Mouse (Mus musculus) hindbrain, embryonic 13.5 days (tissue): ENCODE results near the gene Src. TPM values are rescaled to one million over a fixed set of nuclear protein-coding genes. Genes with fewer than 3 reads are reported as not detected.

Source experiments
- ATAC-seq: fragments of 200-750 bp; cut with Nextera tagmentation; 2 replicates; pipeline ENCODE4 v1.8.0; 2017; ENCODE audit warnings: moderate TSS enrichment; ENCODE audit not compliant: low FRiP score
- H3K27ac ChIP-seq: fragments of 300-500 bp; sonication (generic); 2 replicates; pipeline ENCODE4 v1.5.1; 2015; ENCODE audit warnings: inconsistent platforms, mild to moderate bottlenecking, moderate library complexity
- H3K27me3 ChIP-seq: fragments of 300-500 bp; sonication (generic); 2 replicates; pipeline ENCODE4 v1.6.1; 2015; ENCODE audit warnings: mild to moderate bottlenecking, inconsistent platforms
- H3K36me3 ChIP-seq: fragments of 300-500 bp; sonication (generic); 2 replicates; pipeline ENCODE4 v1.6.1; 2015; ENCODE audit warnings: mild to moderate bottlenecking, inconsistent platforms
- H3K4me1 ChIP-seq: fragments of 300-500 bp; sonication (generic); replicated peaks from 2 replicates; pipeline ENCODE4 v1.6.1; 2015; ENCODE audit warnings: inconsistent platforms
- H3K4me2 ChIP-seq: fragments of 300-500 bp; sonication (generic); 2 replicates; pipeline ENCODE4 v1.6.1; 2015; ENCODE audit warnings: inconsistent platforms, mild to moderate bottlenecking, moderate library complexity
- H3K4me3 ChIP-seq: fragments of 300-500 bp; sonication (generic); 2 replicates; pipeline ENCODE4 v1.5.1; 2015; ENCODE audit warnings: mild to moderate bottlenecking, inconsistent platforms
- H3K9ac ChIP-seq: fragments of 300-500 bp; sonication (generic); 2 replicates; pipeline ENCODE4 v1.6.1; 2015; ENCODE audit warnings: mild to moderate bottlenecking, inconsistent platforms
- H3K9me3 ChIP-seq: fragments of 300-500 bp; sonication (generic); 2 replicates; pipeline ENCODE4 v1.6.1; 2016; ENCODE audit warnings: inconsistent platforms
- WGBS: fragments of 180-500 bp; shearing (Covaris S2); methylation state at CpG from one replicate; pipeline ENCODE4 v1.1.7; 2015; 5-methylcytosine and 5-hydroxymethylcytosine counted together
- polyA plus RNA-seq: library from polyadenylated mRNA; unstranded; fragments of >200 nt; fragmentation: Nextera tagmentation; extraction: Ambion mirVana; gene quantifications from 2 replicates; pipeline ENCODE4 v1.2.1, GENCODE M21; 2015

The Src gene
- polyA plus RNA-seq, 1 experiment from 2014 or later, result 31.8 TPM

DNA sequence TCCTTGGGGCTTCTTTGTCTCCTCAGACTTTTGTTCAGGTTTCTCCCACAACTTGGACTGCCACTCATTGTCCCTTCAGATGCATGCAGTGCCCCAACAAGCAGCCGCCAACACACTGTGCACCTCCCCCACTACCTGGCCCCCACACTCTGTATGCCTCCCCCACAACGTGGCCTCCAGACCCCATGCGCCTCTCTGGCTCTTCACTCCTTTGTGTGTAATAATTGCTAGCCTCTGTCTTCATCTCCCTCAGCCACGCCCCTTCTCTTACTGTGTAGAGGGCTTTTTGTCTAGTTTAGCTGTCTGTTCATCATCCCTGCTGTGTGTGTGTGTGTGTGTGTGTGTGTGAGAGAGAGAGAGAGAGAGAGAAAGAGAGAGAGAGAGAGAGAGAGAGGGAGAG lies 80.3 kb downstream of the Src start:
- WGBS, result 21% methylated on average over 4 of the region's 4 CpGs
- ATAC-seq, result 0 out of 2 replicates have a peak, but pooled peaks have one; percentile 32
- no peak overlapping the region for H3K4me3 ChIP-seq
- H3K9ac ChIP-seq, result no peak overlapping the region
- no peaks in the 10 kb centered on the region for H3K27me3 ChIP-seq
- H3K36me3 ChIP-seq, result no peaks in the 10 kb centered on the region
- H3K4me2 ChIP-seq, result no peak overlapping the region
- peak overlapping the region; percentile 76 for H3K27ac ChIP-seq
- peaks cover 29% of the 10 kb centered on the region for H3K4me1 ChIP-seq
- H3K9me3 ChIP-seq, result no peaks in the 10 kb centered on the region

DNA sequence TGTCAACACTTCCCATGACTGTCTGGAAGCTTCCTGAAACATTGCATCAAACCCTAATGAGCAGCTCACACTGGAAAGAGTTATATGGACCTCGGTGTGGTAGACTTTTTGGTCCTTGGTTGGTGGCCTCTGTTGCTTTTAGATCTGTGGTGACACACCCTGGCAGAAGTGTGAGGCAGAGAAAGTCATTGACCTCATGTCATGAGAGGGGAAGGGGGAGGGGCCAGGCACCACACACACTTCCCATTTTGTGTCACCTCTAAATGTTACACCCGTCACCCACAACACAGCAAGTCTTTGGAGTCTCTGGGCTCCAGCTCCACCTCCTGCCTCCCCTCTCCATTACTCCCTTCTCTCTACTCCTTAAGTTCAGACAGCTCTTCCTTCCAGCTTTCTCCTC lies 82.1 kb downstream of the Src start:
- no peak overlapping the region for H3K9ac ChIP-seq
- no peak for ATAC-seq
- no peaks in the 10 kb centered on the region for H3K27me3 ChIP-seq
- no peaks in the 10 kb centered on the region for H3K9me3 ChIP-seq
- peaks cover 29% of the 10 kb centered on the region for H3K4me1 ChIP-seq
- WGBS, result 91% methylated on average over 2 of the region's 2 CpGs
- H3K27ac ChIP-seq, result no peak overlapping the region
- no peaks in the 10 kb centered on the region for H3K36me3 ChIP-seq
- H3K4me3 ChIP-seq, result no peak overlapping the region
- no peak overlapping the region for H3K4me2 ChIP-seq

DNA sequence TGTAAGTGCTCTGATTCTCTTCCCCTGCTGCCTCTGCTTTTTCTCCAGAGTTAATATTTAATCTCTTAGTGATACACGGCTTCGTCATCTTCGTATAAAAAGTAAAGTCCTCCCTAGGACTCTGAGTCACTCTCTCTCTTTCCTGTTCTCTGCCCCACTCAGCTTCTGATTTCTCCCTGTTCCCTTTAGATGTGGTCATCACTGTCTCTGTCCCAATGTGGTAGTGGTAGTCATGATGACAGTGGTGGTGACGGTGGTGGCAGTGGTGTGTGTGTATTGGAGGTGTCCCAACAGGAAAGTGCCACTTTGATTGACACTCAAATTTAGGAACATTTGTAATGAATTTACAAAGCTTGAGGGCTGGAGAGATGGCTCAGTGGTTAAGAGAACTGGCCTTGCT lies 83.1 kb downstream of the Src start:
- no peaks in the 10 kb centered on the region for H3K27me3 ChIP-seq
- H3K4me1 ChIP-seq, result peaks cover 31% of the 10 kb centered on the region
- no peak overlapping the region for H3K27ac ChIP-seq
- no peak overlapping the region for H3K4me3 ChIP-seq
- no peak overlapping the region for H3K9ac ChIP-seq
- no peak overlapping the region for H3K4me2 ChIP-seq
- 93% methylated on average over 4 of the region's 4 CpGs for WGBS
- H3K36me3 ChIP-seq, result no peaks in the 10 kb centered on the region
- no peak for ATAC-seq
- H3K9me3 ChIP-seq, result no peaks in the 10 kb centered on the region

DNA sequence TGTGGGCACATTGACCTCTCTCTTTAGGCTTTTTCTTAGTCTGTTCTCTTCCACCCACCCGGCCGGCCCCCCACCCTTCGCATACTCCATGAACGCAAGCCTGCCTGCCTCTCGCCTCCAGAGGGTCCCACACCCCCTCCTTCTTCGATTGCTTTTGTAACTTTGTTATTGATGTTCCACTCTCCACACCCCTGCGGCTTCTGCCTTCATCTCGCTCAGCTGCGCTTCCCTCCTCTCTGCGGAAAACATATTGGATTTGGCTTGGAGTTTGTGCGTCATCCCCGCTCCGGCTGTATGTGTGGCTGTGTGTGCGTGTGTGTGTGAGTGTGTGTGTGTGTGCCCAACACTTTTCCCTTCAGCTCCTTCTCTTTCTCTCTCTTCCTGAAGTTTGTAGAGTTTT lies 88.5 kb downstream of the Src start:
- H3K27ac ChIP-seq, result peak overlapping the region; percentile 61
- no peak overlapping the region for H3K4me3 ChIP-seq
- WGBS, result 8% methylated on average over 14 of the region's 14 CpGs
- H3K4me1 ChIP-seq, result peaks cover 36% of the 10 kb centered on the region
- ATAC-seq, result peak; percentile 66
- H3K4me2 ChIP-seq, result peak overlapping the region; percentile 26
- no peaks in the 10 kb centered on the region for H3K36me3 ChIP-seq
- H3K9me3 ChIP-seq, result no peaks in the 10 kb centered on the region
- peak overlapping the region; percentile 49; the same call in 1 of the 2 replicates for H3K9ac ChIP-seq
- H3K27me3 ChIP-seq, result no peaks in the 10 kb centered on the region

DNA sequence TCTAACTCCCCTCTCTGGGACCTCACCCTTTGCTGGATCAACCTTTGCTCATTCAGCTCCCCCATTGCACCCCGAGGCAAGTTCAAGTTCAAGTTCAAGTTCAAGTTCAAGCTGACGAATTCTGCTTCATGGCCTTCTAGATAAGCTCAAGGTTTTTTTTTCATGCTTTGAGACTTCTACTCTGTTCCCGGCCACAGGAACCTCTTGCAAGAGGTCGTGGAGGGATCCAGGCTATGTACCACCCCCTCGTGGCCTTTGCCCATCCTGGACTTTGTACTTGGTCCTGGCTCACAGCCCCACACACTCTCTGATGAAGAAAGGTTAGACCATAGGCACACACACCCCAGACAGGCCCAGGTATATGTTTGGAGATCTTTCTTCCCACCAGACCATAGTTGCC lies 90.9 kb downstream of the Src start:
- ATAC-seq, result no peak
- H3K27ac ChIP-seq, result no peak overlapping the region
- H3K36me3 ChIP-seq, result no peaks in the 10 kb centered on the region
- no peak overlapping the region for H3K9ac ChIP-seq
- H3K27me3 ChIP-seq, result no peaks in the 10 kb centered on the region
- H3K4me2 ChIP-seq, result no peak overlapping the region
- H3K4me1 ChIP-seq, result peaks cover 45% of the 10 kb centered on the region
- WGBS, result 80% methylated on average over 5 of the region's 5 CpGs
- no peak overlapping the region for H3K4me3 ChIP-seq
- H3K9me3 ChIP-seq, result no peaks in the 10 kb centered on the region

DNA sequence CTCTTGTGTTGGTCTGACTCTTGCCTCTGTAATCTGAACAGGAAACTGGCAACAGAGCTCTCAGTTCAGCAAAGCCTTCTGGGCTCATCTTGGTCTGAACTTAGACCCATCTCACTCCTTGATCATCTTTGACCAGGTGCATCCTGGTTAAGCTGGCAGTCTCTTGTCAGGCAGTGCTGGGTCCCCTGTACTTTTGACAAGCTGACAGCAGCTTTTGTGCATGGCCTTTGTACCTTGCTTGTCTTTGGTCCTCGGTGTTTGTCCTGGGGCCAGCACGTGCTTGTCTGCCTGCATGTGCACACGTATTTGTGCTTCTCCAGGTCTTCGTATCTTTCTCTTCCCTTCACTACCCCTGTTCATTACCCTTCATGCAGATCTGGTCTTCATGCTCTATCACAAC lies 91.8 kb downstream of the Src start:
- 81% methylated on average over 4 of the region's 4 CpGs for WGBS
- no peak overlapping the region for H3K9ac ChIP-seq
- no peaks in the 10 kb centered on the region for H3K27me3 ChIP-seq
- no peak for ATAC-seq
- H3K27ac ChIP-seq, result no peak overlapping the region
- H3K4me3 ChIP-seq, result no peak overlapping the region
- H3K4me1 ChIP-seq, result peaks cover 53% of the 10 kb centered on the region
- no peak overlapping the region for H3K4me2 ChIP-seq
- H3K36me3 ChIP-seq, result no peaks in the 10 kb centered on the region
- no peaks in the 10 kb centered on the region for H3K9me3 ChIP-seq

DNA sequence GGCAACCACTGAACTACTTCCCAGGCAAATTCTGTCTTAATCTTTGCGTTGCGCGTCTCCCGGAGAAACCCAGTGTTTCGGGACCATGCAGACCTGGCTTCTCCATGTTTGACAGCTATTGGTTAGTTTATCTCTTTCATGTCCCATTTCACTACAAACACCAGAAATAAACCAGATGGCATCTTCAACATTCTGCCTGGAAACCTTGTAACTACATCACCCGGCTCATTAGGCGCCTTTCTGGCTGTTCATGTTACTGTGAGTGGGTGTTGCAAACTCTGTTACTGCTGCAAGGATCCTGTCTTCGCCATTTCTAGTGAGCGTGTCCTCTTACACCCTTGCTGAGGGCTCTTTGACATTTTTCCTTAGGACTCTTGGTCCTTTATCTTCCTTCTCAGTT lies 94.6 kb downstream of the Src start:
- Histone ChIP-seq H3K27me3 (no peaks in the 10 kb centered on the region), H3K9ac (no peak overlapping the region), H3K4me3 (no peak overlapping the region), H3K9me3 (no peaks in the 10 kb centered on the region), H3K4me1 (peaks cover 42% of the 10 kb centered on the region), H3K4me2 (no peak overlapping the region), H3K27ac (peak overlapping the region; percentile 55; the same call in 1 of the 2 replicates), H3K36me3 (no peaks in the 10 kb centered on the region)
- ATAC-seq, result no peak
- WGBS, result 84% methylated on average over 9 of the region's 9 CpGs

DNA sequence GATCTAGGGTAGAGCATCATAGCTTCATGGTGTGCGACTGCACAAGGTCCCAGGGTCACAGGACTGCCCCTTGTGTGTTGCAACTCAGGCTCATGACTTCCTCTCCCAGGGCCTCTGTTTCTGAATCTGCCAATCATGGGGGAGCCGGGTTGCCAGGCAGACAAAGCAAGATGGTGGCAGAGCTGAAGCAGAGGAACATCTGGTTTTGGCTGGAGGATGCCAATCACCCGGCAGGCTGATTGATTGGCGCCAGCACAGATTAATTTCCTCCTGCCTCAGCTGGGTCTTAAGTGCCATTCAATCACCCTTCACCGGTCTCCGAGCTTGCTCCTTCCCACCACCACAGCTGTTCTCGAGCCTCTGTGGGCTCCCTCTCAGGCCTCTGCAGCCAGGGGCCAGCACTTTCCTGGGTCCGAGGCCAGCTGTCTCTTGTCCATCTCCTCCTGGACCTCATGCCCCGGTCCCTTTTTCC lies 95.5 kb downstream of the Src start:
- Histone ChIP-seq H3K36me3 (no peaks in the 10 kb centered on the region), H3K4me3 (no peak overlapping the region), H3K9ac (no peak overlapping the region), H3K9me3 (no peaks in the 10 kb centered on the region), H3K27me3 (no peaks in the 10 kb centered on the region), H3K27ac (peak overlapping the region; percentile 60; the same call in 1 of the 2 replicates), H3K4me1 (peaks cover 48% of the 10 kb centered on the region), H3K4me2 (no peak overlapping the region)
- WGBS, result 26% methylated on average over 9 of the region's 9 CpGs
- no peak for ATAC-seq

DNA sequence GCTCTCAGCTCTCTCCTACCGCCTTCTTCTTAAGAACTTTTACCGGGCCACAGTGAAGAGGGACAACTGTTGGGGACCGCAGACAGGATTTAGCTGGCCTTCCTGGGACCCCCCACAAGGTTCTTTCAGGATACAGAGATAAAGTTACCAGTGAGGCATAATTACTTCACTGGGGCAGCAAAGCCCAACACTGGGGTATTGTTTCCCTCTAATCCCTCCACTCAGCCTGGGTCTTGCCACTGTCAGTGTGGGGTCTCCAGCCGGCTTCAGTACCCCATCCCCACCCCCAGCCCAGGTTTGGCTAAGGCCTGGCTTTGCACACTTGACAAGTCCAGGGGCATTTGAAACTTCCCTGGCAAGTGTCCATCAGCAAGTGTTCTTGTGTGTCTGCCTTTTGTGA lies 96.1 kb downstream of the Src start:
- H3K9ac ChIP-seq, result 0 out of 2 replicates have a peak overlapping the region, but pooled peaks have one; percentile 13
- ATAC-seq, result no peak
- H3K4me2 ChIP-seq, result no peak overlapping the region
- peak overlapping the region; percentile 60; the same call in 1 of the 2 replicates for H3K27ac ChIP-seq
- H3K9me3 ChIP-seq, result no peaks in the 10 kb centered on the region
- 6% methylated on average over 4 of the region's 4 CpGs for WGBS
- H3K4me1 ChIP-seq, result peaks cover 53% of the 10 kb centered on the region
- no peaks in the 10 kb centered on the region for H3K27me3 ChIP-seq
- no peaks in the 10 kb centered on the region for H3K36me3 ChIP-seq
- no peak overlapping the region for H3K4me3 ChIP-seq

DNA sequence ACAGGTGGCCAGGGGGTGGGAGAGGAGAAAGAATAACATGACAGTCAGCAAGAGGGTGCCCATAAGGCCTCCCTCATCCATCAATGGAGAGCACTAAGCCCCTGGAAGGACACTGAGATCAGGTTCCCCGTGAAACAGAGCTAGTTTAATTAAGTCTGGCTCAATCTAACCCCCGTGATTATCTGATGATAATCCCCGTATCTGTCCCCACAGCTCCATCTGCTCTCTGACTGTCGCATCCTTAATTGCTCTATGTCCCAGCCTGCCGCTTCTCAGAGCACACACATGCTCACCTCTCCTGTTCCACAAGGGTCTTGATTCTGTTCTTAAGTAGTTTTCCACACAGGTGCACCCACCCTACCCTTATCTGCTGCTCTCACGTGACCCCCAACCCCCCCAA lies 99.3 kb downstream of the Src start:
- no peak for ATAC-seq
- peaks cover 63% of the 10 kb centered on the region for H3K4me1 ChIP-seq
- peak overlapping the region; percentile 48; the same call in 1 of the 2 replicates for H3K27ac ChIP-seq
- no peak overlapping the region for H3K4me2 ChIP-seq
- H3K27me3 ChIP-seq, result no peaks in the 10 kb centered on the region
- H3K4me3 ChIP-seq, result no peak overlapping the region
- WGBS, result 43% methylated on average over 6 of the region's 6 CpGs
- H3K9me3 ChIP-seq, result no peaks in the 10 kb centered on the region
- no peaks in the 10 kb centered on the region for H3K36me3 ChIP-seq
- no peak overlapping the region for H3K9ac ChIP-seq

DNA sequence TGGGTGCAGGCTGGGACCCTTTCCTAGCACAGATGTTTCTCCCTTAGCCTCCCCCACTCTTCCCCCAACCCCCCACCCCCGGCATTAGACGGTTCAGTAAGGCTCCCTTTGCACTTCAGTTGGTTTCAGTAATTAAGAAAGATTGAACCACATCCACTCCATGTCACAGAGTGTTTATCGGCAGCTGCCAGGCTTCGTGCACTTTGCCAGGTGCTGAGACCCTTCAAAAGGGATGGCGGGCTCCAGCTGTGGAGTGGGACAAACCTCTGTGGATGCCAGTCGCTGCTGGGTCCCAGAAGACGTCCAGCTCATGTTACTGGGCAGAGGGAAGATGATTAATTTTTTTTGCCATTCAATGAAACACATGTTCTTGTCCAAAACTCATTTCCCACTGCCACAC lies 100.2 kb downstream of the Src start:
- WGBS, result 40% methylated on average over 7 of the region's 7 CpGs
- peaks cover 62% of the 10 kb centered on the region for H3K4me1 ChIP-seq
- no peak overlapping the region; the same call in 1 of the 2 replicates for H3K9ac ChIP-seq
- H3K27ac ChIP-seq, result peak overlapping the region; percentile 48; the same call in 1 of the 2 replicates
- no peaks in the 10 kb centered on the region for H3K36me3 ChIP-seq
- ATAC-seq, result no peak
- H3K4me2 ChIP-seq, result no peak overlapping the region
- H3K9me3 ChIP-seq, result no peaks in the 10 kb centered on the region
- H3K27me3 ChIP-seq, result no peaks in the 10 kb centered on the region
- no peak overlapping the region for H3K4me3 ChIP-seq

DNA sequence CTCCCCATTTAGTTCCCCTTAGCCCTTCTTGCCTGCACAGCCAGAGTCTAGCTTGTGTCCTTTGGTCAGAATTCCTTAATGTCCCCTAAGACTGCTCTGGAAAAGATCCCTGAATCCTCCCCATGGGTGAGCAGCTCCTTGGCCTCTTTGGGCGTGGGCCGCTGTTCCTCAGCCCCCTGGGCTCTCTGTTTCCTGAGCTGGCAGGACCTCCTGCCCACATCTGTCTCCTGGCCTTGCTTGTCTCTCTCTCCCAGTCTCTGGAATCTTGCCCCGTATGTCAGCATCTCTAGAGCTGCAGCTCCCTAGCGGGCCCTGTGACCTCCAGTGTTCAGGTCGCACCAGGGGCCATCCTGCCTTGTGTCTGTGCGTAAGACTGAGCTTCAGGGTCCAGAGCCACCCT lies 101.2 kb downstream of the Src start:
- Histone ChIP-seq H3K9ac (no peak overlapping the region), H3K4me1 (peaks cover 55% of the 10 kb centered on the region), H3K9me3 (no peaks in the 10 kb centered on the region), H3K36me3 (no peaks in the 10 kb centered on the region), H3K4me3 (no peak overlapping the region), H3K4me2 (no peak overlapping the region), H3K27me3 (no peaks in the 10 kb centered on the region), H3K27ac (peak overlapping the region; percentile 45)
- WGBS, result 59% methylated on average over 6 of the region's 6 CpGs
- no peak for ATAC-seq

DNA sequence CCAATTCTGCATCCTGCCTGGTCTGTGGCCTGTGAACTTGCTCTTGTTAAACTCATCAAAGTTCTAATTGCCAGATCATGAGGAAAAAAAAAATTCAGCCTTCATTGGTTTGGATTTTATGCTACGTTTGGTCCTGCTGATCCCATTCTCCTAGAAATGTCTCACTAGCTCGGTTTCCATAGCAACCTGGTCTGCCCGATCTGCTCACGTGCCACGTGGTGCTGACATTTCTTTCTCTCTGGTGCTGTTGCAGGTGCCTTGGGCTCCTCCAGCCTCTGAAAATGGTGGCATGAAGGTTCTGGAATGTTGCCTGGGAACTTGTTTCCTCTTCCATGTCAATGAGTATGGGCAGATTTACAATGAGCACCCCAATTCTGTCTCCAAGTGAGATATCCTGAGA lies 102.3 kb downstream of the Src start:
- Histone ChIP-seq H3K36me3 (no peaks in the 10 kb centered on the region), H3K4me1 (peaks cover 54% of the 10 kb centered on the region), H3K4me2 (no peak overlapping the region), H3K9ac (no peak overlapping the region), H3K27ac (peak overlapping the region; percentile 84), H3K27me3 (no peaks in the 10 kb centered on the region), H3K4me3 (no peak overlapping the region), H3K9me3 (no peaks in the 10 kb centered on the region)
- WGBS, result 17% methylated on average over 5 of the region's 5 CpGs
- 0 out of 2 replicates have a peak, but pooled peaks have one; percentile 55 for ATAC-seq
